Mouse (Mus musculus): ENCODE results near the gene Ubash3b.

The Ubash3b gene

GRCm38 (mm10) chr9:41136691-41137467, 24.6 kb downstream of the Ubash3b start:
- in situ Hi-C loops (cut with MboI, MseI): no loop called here

DNA sequence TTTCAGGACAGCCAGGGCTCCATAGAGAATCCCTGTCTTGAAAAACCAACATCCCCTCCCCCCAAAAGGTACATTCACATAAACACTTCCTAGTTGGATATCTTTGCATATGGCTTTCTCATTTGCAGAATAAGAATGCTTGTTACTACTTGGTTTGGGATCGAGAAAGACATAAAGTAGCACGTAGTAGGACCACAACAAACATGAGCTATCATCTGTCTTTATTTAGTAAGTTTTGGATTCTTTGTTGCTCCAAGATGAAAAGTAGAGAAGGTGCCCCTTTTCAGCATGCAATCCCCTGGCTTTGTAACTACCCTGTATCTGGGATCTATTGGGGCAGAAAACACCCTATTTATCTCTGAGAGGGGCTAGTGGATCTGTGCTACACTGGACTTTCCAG, 25.2 kb downstream of the Ubash3b start:
- in situ Hi-C loops (cut with MboI, MseI): no loop called here

- in situ Hi-C loops (cut with MboI, MseI): no loop called here
Measured at GRCm38 (mm10) chr9:41134907-41135306, 26.6 kb downstream of the Ubash3b start.

DNA sequence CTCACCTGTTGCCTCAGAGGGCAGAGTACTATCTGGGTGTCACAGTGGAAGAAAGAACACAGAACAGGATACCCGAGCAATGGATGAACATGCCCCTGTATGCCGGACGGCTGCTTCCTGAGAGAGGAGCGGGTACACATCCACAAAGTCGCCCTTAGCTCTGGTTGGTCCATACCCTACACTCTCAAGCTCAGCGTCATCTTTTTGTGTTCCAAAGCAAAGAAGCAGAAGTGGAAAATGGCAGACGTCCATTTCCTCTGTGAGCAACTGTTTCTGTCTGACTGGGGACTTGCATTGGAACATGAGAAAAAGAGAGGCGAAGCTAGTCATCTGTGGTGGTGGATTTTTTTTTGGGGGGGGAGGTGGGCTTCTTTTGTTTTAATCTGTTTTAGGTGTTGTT, 30.9 kb downstream of the Ubash3b start:
- in situ Hi-C loops (cut with MboI, MseI): no loop called here

- in situ Hi-C loops (cut with MboI, MseI): loop anchor here (10.0 kb wide), 1 partner anchor 315 kb away; no protein-coding TSS in a partner anchor
Measured at GRCm38 (mm10) chr9:41129802-41130480, 31.6 kb downstream of the Ubash3b start.

DNA sequence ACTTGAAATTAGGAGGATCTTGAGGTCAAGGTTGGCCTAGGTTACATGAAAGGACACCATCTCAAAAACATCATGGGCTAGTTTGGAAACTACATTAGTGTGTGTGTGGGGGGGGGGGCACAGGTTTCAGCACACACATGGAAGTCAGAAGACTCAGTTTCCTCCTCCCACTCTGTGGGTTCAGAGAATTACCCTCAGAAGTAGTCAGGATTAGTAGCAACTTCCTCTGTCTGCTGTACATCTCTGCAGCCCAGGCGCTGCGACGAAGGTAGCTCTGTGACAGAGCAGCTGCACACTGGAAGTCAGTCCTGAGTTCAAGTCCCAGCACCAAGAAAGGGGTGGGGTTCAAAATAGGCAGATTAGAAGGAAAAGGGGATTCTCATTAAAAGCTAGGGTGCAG, 32.2 kb downstream of the Ubash3b start:
- in situ Hi-C loops (cut with MboI, MseI): loop anchor here (10.0 kb wide), 1 partner anchor 314 kb away; no protein-coding TSS in a partner anchor

DNA sequence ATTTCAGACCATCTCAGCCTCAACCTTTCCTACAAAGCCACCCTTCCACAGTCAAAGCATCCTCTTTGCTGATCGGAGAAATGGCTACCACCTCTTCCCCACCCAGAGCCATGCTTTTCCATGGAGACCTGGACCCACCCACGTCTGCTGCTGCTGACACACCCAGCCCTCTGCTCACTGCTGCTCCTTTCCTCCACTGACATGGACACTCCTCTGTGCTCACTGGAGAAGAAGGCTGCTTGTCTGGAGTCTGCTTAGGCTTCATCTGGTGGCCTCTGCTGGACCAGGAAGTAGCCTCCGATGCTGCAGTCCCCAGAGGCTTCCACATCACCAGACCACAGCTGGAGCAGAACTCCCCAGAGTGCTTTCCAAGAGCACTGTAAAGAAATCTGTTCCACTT, 34.8 kb downstream of the Ubash3b start:
- in situ Hi-C loops (cut with MboI, MseI): loop anchor here (10.0 kb wide), 1 partner anchor 312 kb away; no protein-coding TSS in a partner anchor

- in situ Hi-C loops (cut with MboI, MseI): loop anchor here (10.0 kb wide), 1 partner anchor 310 kb away; no protein-coding TSS in a partner anchor
Measured at GRCm38 (mm10) chr9:41124305-41124704, 37.2 kb downstream of the Ubash3b start.

DNA sequence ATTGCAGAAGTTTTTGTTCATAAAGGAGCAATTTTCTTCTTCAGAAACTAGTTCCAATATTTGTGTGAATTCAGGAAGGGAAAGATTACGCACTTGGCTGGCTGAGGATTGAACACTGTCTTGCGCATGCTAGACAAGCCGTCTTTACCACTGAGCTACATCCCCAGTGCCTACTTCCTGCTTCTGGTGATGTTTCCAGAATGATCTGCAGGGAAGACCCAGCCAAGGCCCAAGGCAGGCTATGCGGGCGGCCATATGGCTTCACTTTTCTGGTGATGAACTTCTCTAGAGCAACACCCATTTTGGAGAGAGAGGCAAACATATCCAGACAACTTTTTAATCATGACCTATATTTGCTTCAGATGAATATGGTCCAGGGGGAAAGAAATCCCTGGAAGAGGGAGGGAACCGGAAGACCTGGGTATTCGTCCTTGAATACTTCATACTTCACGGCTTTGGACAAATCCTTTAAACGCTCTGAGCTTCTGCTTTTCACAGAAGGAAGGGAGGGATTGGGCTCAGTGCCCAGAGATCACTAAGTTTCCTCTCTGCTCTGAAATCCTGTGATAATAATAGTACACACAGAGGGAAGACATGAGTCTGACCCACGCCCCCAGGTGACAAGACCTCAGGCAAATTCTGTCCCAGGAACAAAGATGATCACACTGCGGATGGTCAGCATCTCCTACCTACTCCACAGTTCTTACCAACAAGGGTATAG, 38.9 kb downstream of the Ubash3b start:
- in situ Hi-C loops (cut with MboI, MseI): loop anchor here (10.0 kb wide), 1 partner anchor 308 kb away; no protein-coding TSS in a partner anchor

GRCm38 (mm10) chr9:41121701-41122354, 39.7 kb downstream of the Ubash3b start:
- in situ Hi-C loops (cut with MboI, MseI): loop anchor here (10.0 kb wide), 1 partner anchor 307 kb away; no protein-coding TSS in a partner anchor

DNA sequence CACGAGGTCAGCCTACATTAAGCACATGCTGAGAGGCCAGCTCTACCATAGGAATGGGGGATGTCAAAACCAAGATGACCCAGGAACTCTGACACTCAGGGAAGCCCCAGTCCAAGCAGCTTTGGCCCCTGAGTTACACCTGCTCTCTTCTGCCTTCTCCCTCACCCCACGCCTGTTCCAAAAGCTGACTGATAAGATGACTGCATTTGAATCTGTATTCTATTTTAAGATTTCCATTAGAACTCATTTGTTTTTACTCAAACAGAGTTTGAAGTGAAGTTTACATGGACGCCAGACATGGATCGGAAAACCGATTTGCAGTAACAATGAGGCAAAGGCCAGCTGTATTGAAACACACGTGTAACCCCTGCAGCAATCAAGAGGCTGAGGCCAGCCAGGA, 41.5 kb downstream of the Ubash3b start:
- in situ Hi-C loops (cut with MboI, MseI): loop anchor here (10.0 kb wide), 1 partner anchor 305 kb away; no protein-coding TSS in a partner anchor

DNA sequence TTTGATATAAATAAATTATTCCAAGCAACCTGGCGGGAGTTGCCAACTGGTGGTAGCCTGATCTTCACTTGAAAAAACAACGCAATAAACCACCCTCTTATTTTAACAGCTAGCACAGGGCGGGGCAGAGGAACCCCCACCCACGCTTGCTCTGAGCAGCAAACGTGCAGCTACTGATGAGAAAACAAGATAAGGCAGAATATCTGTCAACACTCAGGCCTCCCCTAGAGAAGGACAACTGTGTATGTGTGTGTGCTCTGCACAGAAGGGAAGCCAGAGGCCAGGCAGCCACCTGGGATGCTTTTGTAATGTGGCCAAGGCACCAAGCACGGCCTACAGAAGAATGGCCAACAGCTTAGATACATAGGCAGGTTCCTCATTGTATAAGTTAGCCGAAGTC, 43.4 kb downstream of the Ubash3b start:
- in situ Hi-C loops (cut with MboI, MseI): no loop called here

DNA sequence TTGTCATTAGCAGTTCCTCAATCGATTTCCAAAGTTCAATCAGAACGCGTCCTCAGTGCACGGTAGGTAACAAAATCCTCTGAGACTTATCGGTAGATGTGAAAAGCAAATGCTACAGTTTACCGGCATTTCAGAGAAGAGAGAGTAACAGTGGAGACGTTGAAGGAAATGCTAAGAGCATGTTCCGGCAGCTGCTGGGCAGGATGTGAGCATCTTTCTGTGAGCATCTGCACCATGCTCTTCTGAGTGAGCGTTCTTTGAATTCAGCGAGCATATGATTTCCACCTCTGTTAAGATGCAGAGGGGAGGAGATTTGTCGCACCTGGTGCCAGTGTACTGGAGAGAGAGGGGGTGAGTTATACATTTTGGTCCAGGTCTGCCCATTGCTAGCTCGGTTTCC, 45.4 kb downstream of the Ubash3b start:
- in situ Hi-C loops (cut with MboI, MseI): no loop called here

DNA sequence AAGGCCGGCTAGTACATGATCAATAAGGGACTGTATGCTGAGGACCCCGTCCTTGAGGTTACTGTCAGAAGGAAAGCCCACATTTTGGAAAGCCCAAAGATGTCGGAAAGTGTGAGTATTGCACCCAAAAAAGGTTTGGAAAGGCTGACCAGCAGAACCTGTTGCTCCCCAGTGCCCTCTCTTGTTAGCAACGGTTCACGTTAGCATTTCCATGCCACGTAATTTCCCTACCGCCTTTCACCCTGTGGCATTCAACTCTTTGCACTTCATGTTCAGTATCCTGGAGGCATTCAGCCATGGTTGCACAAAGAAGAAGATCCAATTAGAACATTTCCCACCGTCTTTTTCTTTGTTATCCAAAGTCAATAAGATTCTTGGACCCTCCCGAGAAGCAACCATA, 47.1 kb downstream of the Ubash3b start:
- in situ Hi-C loops (cut with MboI, MseI): no loop called here

DNA sequence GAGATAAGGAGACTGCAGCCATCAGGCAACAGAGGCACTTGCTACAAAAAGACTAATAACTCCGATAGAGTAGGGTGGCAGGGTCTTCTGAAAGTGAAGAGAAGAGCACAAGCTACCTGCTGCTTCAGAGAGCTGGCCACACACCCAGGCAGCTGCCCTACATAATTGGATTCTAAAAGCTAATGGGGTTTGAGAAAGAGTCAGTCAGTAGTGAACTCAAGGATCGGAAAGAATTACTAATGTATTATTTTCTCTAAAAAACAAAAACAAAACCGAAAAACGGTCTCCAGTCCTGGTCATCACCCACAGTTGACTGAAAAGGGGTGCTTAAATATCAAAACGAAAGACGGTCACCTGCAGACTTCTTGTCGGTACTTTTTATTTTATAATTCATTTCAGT, 51.7 kb downstream of the Ubash3b start:
- in situ Hi-C loops (cut with MboI, MseI): no loop called here

DNA sequence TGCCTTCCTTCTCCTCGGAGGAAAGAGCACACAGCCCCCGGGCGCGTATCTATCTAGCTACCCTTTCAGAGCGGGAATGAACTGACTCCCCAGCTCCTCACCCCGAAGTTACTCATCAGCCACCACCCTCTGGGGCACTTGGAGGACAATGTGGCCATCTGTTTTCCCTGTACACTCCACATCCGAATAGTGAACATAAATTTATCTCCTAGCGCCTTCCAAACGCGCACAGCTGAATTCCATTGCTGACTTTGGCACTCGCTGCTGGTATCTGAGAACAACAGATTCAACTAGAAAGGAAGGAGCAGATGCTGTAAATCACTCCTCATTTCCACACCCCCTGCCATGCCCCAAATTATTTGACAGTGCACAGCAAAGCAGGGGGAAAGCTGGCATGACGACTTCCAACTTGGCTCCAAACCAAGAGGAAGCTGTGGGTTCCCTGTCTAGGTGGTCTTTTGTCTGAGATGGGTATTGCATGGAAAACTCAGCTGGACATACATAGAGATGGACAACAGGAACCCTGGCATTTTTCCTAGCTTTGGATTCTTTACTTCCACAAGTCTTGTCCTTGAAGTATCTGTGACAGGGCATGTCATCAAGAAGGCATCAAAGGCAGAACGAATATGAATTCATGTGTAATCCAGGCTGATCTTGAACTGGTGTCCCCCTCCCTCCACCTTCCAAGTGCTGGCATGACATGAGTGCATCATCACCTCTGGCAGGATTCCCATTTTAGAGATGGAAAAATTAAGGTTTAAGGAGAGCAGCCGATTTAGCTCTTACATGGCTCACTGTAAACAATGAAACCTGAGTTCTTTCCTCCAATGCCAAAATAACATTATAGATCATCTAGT, 52.9 kb downstream of the Ubash3b start:
- in situ Hi-C loops (cut with MboI, MseI): no loop called here

DNA sequence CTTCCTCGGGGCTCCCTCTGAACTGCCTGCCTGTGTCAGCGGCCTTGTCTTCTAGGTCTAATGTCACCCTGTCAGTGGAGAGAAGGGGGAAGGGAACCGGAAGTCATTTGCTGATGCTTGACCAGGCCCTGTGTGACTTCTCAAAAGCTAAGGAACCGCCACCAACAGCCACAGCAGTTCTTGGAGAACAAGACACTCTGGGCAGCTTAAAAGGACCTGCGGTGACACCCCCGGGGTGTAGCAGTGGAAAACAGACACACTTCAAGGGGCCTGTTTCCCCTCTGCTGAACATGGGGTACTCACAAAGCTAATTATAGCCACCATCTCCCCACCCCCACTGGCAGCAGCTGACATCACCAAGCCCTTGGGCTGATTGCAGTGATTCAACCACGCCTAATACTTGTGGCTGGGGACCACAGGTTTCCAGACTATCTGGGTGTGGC, 56.3 kb downstream of the Ubash3b start:
- in situ Hi-C loops (cut with MboI, MseI): no loop called here

GRCm38 (mm10) chr9:41103722-41104121, 57.8 kb downstream of the Ubash3b start:
- in situ Hi-C loops (cut with MboI, MseI): no loop called here

DNA sequence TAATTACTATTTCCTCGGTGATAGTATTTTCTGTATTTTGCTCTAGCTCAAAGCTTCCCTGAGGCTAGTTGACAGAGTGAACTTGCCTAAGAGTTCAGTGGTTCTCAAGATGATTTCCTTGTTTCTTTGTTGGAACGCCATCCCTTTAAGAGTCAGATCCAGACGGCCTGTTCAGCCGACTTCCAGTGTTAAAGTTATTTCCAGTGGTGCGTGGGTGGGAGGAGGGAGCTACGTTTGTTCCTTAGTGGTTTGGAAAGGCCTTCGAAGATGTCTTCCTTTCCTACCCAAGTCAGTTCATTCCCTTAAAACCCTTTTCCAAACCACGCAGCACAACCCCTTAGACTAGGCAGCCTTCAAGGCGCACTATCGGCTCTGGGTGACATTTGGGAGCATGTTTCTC, 58.9 kb downstream of the Ubash3b start:
- in situ Hi-C loops (cut with MboI, MseI): no loop called here

DNA sequence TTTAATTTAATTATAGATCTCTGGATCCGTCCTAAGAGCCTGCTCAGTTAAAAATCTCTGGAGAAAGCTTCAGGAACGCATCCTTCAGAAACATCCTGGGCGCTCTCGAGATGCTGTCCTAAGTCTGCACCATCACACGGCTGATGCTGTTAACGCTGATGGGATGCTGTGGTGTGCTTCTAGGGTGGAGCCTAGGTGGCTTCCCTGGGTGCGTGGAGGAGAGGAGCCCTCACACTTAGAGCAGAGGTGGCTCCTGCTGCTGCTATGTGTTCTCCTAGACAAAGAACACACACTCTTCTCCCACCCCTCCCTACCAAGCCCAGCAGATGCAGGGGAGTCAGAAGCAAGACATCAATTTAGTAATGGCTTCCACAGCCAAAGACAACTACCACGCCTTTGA, 61.6 kb downstream of the Ubash3b start:
- in situ Hi-C loops (cut with MboI, MseI): loop anchor here (5.0 kb wide), 1 partner anchor 1007 kb away; no protein-coding TSS in a partner anchor
